Mouse (Mus musculus): Measurements from ENCODE around the gene Cryba4.

GRCm38 (mm10) chr5:112216335-112216734, 36.0 kb downstream of the Cryba4 start:
- no peak for TF ChIP-seq POLR2A (IDR thresholded peaks at IDR 0.05; ENCODE audit: extremely low read depth, insufficient read depth, low read length)
- no peak for TF ChIP-seq CTCF (IDR thresholded peaks at IDR 0.05; ENCODE audit: low read depth, low read length)
